Mouse (Mus musculus): Measurements from ENCODE around the gene Gspt1.

Gene Gspt1

GRCm38 (mm10) chr16:11202571-11203554 lies 51.3 kb downstream of the Gspt1 start, which contains the start of gene Rsl1d1:
Gene Rsl1d1, minus strand, starts transcription at chr16:11203331.
- peak; percentile 80 to 85 for DNase-seq

DNA sequence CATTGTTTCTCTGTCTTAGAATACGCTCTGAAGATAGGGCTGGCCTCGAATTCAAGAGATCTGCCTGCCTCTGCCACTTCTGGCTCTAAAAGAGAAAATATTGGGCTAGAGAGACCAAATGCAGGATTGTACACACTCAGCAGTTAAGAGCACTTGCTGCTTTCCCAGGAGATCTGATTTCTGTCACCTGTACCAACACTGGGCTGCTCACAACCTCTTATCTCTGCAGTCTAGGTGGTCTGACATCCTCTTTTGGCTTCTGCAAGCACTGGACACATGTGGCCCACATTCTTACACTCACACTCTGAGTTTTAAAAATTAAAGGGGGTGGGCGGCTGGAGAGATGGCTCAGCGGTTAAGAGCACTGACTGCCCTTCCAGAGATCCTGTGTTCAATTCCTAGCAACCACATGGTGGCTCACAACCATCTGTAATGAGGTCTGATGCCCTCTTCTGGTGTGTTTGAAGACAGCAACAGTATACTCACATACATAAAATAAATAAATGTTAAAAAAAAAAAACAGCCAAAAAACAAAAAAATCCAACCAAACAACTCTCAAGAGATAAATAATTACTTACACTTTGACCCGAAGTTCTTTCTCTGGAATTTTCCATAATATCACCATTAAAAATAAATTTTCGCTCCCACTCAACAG lies 52.3 kb downstream of the Gspt1 start:
- DNase-seq: no peak

DNA sequence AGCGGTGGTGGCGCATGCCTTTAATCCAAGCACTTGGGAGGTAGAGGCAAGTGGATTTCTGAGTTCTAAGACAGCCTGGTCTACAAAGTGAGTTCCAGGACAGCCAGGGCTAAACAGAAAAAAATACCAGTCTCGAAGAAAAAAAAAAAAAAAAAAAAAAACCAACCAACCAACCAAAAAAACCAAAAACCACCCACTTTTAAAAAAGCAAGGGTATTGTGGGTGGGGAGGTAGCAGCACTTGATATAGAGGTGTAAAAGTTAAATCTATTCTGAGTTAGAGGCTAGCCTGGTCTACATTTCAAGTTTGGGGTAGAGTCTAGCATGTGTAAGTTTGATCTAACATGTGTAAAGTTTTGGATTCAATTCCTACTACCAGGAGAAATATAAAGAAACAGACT lies 53.9 kb downstream of the Gspt1 start:
- no peak for DNase-seq

DNA sequence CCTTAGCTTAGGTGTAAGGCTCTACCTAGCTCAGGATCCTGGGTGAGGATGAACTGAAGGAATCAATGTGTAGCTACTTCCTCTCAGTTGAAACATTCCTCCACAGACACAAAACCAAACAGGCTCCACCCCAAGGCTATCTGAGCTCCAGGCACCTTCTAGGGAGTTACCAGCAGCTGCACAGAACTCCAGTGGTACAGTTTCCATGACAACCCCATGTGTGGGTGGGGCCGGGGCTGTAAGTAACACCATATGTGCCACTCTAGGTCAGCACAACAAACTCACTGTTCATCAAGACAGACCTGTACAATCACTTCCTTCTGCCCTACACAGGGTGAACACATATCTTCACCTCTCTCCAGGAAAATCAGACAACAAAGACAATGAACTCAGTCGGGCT lies 55.7 kb downstream of the Gspt1 start:
- DNase-seq: no peak

DNA sequence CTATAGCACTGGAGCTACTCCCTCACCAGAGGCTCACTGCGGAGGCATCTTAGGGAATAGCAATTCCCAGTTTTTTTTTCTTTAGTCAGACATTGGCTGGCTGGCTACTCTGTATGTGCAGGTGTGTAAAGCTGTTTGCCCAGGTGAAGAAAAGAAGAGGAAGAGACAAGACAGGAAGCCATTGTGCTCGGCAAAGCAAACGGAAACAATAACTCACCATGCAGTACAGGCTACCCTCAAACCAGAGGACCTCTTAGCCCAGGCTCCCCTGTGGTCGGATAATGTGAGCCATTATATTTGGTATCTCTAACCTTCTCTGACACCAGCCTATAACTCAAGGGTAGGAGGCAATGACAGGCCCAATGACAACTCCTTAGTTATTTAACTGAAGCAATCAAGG lies 57.1 kb downstream of the Gspt1 start:
- DNase-seq: no peak

DNA sequence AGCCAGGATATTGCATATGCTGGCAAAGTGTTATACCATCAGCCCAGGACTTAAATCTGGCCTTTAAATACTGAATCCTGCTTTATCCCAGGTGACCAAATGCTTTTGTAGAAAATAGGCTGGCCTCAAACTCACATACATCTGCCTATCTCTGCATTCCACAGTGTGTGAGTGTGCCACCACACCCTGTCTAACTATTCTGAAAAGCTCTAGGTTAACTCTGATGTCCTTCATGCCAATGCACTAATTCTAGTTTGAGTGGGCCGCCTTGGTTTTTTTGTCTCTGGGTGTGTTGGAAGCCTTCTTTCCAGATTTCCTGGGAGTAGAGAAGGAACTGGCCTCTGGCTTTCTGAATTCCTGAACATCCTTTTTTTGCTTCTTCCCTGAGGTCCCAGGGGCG lies 60.9 kb downstream of the Gspt1 start:
- no peak for DNase-seq

- DNase-seq: no peak
These were observed 64.0 kb downstream of the Gspt1 start for GRCm38 (mm10) chr16:11190150-11190549.

DNA sequence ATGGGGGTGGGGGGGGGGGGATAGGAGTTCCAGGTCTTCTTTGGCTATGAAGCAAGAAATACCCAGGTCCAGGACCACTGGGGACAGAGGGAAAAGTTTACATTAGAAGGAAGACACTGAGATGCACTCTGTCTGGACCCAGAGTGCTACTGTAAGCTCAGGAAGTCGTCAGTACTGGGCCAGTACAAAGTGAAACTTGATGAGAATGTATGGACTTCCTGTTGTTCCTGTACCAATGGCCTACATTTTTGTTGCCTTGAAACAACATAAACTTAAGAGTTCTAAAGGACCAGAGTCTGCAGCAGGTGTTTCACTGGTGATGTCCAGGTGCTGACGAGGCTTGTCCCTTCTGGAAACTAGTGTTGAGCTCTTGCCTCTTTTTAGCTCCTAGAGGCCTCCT lies 76.7 kb downstream of the Gspt1 start:
- DNase-seq: no peak

- DNase-seq: no peak
These were observed 77.3 kb downstream of the Gspt1 start for GRCm38 (mm10) chr16:11176884-11177244.

- peak; percentile 88 for DNase-seq
These were observed 77.8 kb downstream of the Gspt1 start, which contains the start of gene Zc3h7a for GRCm38 (mm10) chr16:11176208-11176883. Gene Zc3h7a, minus strand, starts transcription at chr16:11176393.

DNA sequence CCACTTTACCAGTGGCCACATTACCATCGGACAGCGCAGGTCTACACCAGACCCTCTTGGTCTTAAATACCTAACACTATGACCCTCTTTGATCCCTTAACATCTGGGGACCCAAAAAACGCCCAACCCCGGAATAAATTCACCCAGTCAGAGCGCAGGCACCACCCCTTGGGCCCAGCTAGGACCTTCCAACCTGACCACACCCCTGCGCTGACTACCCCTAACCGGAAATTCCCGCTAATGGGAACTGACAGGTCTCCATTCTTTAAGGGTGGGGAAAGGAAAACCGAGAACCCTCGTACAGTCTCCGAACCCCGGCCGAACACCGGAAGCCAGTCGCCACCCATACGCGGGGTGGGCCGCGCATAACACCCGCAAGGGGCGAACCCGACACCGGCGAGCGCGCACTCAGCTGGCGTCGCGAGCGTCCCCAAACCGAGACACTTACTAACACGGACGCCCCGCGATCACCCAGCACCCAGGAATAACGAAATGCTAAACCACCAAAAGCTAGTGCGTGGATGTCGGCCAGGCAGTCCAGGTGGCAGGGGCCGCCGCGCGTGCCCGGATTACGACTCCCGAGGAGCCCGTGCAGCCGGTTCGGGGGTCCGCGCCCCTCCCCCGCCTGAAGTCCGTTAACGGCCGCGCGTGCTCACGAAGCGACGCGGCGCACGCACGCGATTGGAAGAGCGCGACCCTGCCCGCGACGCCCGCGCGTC lies 78.5 kb downstream of the Gspt1 start:
- DNase-seq: peak; percentile 41 to 60

DNA sequence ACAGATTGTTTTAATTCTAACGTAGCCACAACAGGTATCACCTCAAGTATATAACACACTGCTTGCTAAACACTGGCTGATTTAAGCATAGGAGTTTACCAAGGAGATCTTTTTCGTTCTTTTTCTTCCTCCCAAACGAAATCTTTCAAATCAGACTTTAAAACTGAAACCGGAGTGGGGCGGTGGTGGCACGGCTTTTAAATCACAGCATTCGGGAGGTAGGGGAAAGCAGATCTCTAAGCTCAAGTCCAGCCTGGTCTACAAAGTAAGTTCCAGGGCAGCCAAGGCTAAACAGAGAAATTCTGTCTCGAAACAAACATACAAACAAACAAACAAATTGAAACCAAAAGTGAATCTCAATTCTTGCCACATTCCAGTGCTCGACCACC lies 79.0 kb downstream of the Gspt1 start:
- peak in 1 of 2 experiments; percentile 12 for DNase-seq

DNA sequence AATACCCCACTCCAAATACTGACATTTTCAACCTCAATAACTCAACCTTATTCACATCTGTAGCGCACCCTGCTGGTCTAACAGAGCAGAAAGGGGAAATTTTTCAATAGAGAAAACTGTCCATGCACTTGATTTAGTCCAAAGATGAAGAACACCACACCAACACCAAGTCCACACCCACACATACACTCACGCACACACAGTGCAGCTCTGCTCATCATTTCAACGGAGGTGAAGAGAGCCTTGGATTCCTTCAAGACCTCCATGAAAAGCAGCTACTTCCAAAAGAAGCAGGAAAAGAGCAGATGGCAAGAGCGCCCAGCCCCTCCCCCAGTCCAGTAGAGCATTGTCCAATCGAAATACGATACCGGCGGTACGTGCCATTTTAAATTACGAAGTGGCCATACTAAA lies 79.4 kb downstream of the Gspt1 start:
- DNase-seq: peak; percentile 10 to 62

DNA sequence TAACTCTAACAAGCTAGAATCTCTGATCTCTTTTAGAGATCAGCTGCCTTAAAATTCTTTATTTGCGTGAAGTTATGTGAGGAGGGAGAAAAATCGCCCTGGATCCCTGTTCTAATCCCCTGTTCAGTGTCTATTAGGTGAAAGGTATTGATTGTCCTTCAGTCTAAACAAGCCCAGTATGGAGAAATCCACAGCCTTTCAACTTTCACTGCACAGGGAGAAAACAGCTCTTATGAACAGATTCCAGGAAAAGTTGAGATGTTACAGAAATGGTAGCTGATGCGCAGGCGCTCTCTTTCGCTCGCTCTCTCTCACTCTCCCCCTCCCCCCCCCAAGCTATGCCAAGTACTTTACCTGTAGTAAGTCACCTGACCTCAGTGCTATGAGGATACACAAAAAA lies 82.4 kb downstream of the Gspt1 start:
- DNase-seq: no peak
